Mouse (Mus musculus) lung, adult 18-20 months (tissue): ENCODE results near the gene Hdhd5.

ENCODE experiments used
- DNase-seq, 2 experiments: peaks; one replicate each; pipeline ENCODE4 v3.0.0; 2022; ENCODE audit warnings: mixed read lengths in 2 of 2

Hdhd5 gene

GRCm38 (mm10) chr6:120529123-120529522 lies 2.0 kb downstream of the Hdhd5 start:
- no peak for DNase-seq

- DNase-seq = no peak
Observed at GRCm38 (mm10) chr6:120524796-120525195, 6.3 kb downstream of the Hdhd5 start.

- no peak for DNase-seq
Observed at GRCm38 (mm10) chr6:120519647-120520046, 11.5 kb downstream of the Hdhd5 start.

GRCm38 (mm10) chr6:120517311-120517710 lies 13.8 kb downstream of the Hdhd5 start:
- DNase-seq = no peak

GRCm38 (mm10) chr6:120516879-120517278 lies 14.2 kb downstream of the Hdhd5 start:
- DNase-seq = no peak

GRCm38 (mm10) chr6:120516422-120516821 lies 14.7 kb downstream of the Hdhd5 start:
- DNase-seq = no peak

- no peak for DNase-seq
Observed at GRCm38 (mm10) chr6:120511212-120511611, 19.9 kb downstream of the Hdhd5 start.

- DNase-seq = no peak
Observed at GRCm38 (mm10) chr6:120510425-120510824, 20.7 kb downstream of the Hdhd5 start.

GRCm38 (mm10) chr6:120509975-120510374 lies 21.1 kb downstream of the Hdhd5 start:
- DNase-seq = no peak

GRCm38 (mm10) chr6:120508645-120509044 lies 22.5 kb downstream of the Hdhd5 start:
- no peak for DNase-seq

- DNase-seq = no peak
Observed at GRCm38 (mm10) chr6:120505531-120505930, 25.6 kb downstream of the Hdhd5 start.

GRCm38 (mm10) chr6:120504051-120504450 lies 27.1 kb downstream of the Hdhd5 start:
- no peak for DNase-seq

- DNase-seq = no peak
Observed at GRCm38 (mm10) chr6:120496544-120496943, 34.6 kb downstream of the Hdhd5 start.

- peak; percentile 38 to 55 for DNase-seq
Observed at GRCm38 (mm10) chr6:120493374-120494181, 37.5 kb downstream of the Hdhd5 start, which contains the start of gene Tmem121b. Tmem121b (minus strand) TSS chr6:120493807.

- peak; percentile 25 to 41 for DNase-seq
Observed at GRCm38 (mm10) chr6:120492499-120493373, 38.4 kb downstream of the Hdhd5 start.

GRCm38 (mm10) chr6:120491862-120492498 lies 39.1 kb downstream of the Hdhd5 start:
- DNase-seq = peak; percentile 79 to 87

GRCm38 (mm10) chr6:120491064-120491463 lies 40.1 kb downstream of the Hdhd5 start:
- DNase-seq = no peak

GRCm38 (mm10) chr6:120489461-120489860 lies 41.7 kb downstream of the Hdhd5 start:
- no peak for DNase-seq

GRCm38 (mm10) chr6:120488647-120489046 lies 42.5 kb downstream of the Hdhd5 start:
- no peak for DNase-seq

- DNase-seq = peak in 1 of 2 experiments; percentile 37
Observed at GRCm38 (mm10) chr6:120486051-120486510, 45.0 kb downstream of the Hdhd5 start.

- DNase-seq = no peak
Observed at GRCm38 (mm10) chr6:120485038-120485437, 46.1 kb downstream of the Hdhd5 start.

GRCm38 (mm10) chr6:120483211-120483626 lies 47.9 kb downstream of the Hdhd5 start:
- peak; percentile 54 to 62 for DNase-seq

GRCm38 (mm10) chr6:120482756-120483155 lies 48.4 kb downstream of the Hdhd5 start:
- no peak for DNase-seq
